Mouse (Mus musculus): ENCODE results near the gene Phc3.

Gene Phc3

GRCm38 (mm10) chr3:30976991-30977603 lies 7.9 kb upstream of the Phc3 start:
- DNase-seq, result no peak

DNA sequence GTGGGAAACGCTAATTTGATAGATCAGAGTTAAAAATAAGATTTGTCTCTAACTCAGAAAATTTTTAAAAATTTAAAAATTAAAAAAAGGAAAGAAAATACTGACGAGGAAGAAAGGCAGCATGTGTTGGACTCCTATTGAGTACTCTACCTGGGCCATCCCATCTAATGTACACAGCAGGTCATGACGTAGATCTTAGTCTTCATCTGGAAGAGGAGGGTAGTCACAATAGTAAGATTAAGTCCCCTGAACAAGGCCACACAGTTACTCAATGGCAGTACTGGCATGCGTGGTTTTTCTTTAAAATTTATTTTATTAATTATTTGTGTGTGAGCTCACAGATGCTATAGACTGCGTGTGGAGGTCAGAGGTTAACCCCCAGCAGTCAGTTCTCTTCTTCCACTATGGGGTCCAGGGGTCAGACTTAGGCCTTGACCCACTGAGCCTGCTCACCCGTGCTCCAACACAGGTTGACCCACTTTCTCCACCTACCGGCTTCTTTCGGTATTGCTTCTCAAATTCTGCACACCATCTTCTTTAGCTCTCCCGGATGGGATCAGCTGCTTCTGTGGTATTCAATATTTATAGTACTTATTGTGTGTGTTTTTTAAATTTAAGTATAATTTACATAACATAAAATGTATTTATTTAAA lies 6.0 kb upstream of the Phc3 start:
- DNase-seq, result peak; percentile 73 to 74

- DNase-seq, result peak; percentile 52 to 59
Observed at GRCm38 (mm10) chr3:30968531-30969092, 603 bp downstream of the Phc3 start.

GRCm38 (mm10) chr3:30965644-30966043 lies 3.6 kb downstream of the Phc3 start:
- no peak for DNase-seq

DNA sequence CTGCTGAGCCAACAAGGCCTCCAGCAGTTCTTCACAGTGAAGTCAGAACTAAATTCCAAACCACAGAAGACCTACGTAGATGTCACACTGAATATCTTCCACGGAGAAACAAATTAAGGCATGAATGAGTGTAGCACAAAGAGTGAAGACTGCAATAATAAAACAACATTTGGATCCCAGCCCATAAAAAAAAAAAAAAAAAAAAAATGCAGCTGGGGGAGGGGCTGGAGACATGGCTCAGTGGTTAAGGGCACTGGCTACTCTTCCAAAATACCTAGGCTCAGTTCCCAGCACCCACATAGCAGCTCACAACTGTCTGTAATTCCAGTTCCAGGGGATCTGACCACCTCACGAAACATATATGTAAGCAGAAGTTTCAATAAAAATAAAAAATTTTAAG lies 5.0 kb downstream of the Phc3 start:
- no peak for DNase-seq

GRCm38 (mm10) chr3:30963100-30963499 lies 6.1 kb downstream of the Phc3 start:
- no peak for DNase-seq

GRCm38 (mm10) chr3:30959868-30960831 lies 9.1 kb downstream of the Phc3 start:
- no peak for DNase-seq

GRCm38 (mm10) chr3:30958709-30959108 lies 10.5 kb downstream of the Phc3 start:
- DNase-seq, result no peak

DNA sequence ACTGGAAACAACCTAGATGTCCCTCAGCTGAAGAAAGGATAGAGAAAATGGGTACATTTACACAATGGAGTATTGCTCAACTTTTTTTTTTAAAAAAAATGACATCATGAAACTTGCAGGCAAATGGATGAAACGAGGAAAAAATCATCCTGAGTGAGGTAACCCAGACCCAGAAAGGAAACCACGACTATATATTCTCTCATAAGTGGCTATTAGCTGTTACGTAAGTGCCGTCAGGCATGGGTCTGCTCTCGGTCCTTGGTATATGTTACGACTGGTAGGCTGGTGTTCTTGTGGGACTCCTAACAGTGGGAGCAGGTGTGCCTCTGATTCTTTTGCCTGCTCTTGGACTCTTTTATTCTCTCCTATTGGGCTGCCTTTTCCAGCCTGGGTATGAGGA lies 12.9 kb downstream of the Phc3 start:
- no peak for DNase-seq

DNA sequence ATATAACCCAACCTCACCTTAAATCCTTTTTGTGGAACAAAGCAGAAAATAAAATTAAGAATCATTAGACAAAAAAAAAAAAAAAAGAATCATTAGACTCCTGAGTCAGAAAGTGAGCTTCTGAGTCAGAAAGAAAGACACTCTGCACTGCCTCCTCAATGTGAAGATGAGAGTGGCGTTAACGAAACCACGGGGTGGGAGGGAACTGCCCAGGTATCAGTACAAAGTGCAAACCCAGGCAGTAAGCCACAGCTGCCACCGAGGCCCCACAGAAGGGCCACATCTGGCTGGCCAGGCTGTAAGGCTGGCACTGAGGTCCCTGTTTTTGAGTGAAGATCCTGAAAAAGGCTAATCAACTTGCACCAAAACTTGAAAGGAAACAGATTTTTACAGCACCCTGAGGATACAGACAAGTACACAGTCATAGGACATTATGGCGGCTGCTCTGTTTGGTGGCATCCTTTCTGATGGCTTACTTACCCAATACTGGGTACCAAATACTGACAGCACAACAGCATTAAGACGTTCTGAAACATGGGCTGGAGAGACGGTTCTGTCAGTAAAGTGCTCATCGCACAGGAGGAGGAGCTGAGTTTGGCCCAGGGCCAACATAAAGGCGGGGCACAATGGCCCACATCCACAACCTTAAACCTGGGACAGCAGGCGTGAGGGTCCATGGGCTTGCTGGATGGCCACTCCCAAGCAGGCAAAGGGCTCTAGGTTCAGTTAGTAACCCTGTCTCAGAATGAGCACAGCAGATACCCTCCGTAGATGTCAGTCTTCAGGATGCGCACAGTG lies 16.7 kb downstream of the Phc3 start:
- DNase-seq, result peak in 1 of 2 experiments; percentile 20

GRCm38 (mm10) chr3:30951652-30952051 lies 17.6 kb downstream of the Phc3 start:
- DNase-seq, result peak; percentile 78 to 82

GRCm38 (mm10) chr3:30934384-30934783 lies 34.8 kb downstream of the Phc3 start:
- no peak for DNase-seq

DNA sequence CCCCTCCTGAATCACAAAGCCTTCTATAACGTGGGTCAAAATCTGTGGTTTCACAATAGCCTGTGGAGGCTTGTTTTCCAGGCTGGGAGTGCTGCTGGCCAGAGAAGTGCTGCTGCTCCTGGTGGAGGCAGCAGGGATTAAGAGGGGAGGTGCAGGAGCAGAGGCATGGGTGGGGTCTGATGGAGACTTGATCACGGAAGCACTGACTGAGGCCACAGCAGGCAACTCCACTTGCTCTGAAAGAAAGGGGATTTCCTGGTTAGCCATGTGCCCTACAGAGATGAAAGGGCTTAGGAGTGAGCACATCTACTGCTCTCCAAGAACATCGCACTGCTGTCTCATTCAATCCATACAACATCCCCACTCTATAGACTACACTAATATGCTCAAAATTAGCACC lies 39.4 kb downstream of the Phc3 start:
- DNase-seq, result no peak

GRCm38 (mm10) chr3:30927664-30928063 lies 41.6 kb downstream of the Phc3 start:
- DNase-seq, result no peak

GRCm38 (mm10) chr3:30917160-30917559 lies 52.1 kb downstream of the Phc3 start:
- no peak for DNase-seq

DNA sequence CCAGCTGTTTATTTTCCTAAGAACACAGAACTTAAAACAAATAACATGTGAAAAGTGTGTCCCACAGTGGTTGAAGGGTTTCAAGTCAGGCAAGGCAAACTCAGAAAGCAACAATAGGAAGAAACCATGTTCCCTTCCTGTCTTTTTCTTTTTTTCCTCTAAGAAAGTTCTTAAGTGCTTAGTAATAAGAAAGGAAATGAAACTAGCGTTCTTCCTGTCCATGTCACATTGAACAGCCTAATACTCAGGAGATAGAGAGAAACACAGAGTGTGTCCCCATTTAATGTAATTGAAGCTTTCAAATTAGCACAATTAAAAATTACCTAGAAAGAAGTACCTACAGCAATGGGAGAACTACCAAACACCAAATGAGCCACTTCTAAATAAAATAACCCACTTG lies 64.6 kb downstream of the Phc3 start:
- DNase-seq, result no peak

- no peak for DNase-seq
Observed at GRCm38 (mm10) chr3:30899407-30899806, 69.8 kb downstream of the Phc3 start.

- DNase-seq, result no peak
Observed at GRCm38 (mm10) chr3:30896721-30897120, 72.5 kb downstream of the Phc3 start.

GRCm38 (mm10) chr3:30889014-30889413 lies 80.2 kb downstream of the Phc3 start:
- DNase-seq, result no peak

DNA sequence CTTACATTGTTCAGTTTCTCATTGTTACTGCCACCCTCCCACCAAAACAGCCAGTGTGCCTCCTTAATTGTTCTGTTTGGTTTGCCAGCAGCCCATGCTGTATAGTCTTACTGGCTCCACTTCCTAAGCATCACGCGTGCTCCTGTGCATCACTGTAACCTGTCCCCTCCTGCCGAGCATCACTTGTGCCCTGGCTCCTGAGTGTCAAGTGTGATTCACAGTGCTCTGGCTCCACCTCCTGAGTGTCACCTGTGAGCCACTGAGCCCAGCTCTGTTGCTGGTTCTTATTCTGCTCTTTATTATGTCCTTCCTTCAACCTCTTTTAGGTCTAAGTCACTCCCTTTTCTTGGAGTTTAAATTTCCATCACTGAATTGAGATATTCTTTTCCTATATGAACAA lies 81.8 kb downstream of the Phc3 start:
- DNase-seq, result no peak

GRCm38 (mm10) chr3:30876709-30877108 lies 92.5 kb downstream of the Phc3 start:
- no peak for DNase-seq

GRCm38 (mm10) chr3:30869995-30870394 lies 99.2 kb downstream of the Phc3 start:
- DNase-seq, result no peak

- DNase-seq, result no peak
Observed at GRCm38 (mm10) chr3:30868625-30869024, 100.6 kb downstream of the Phc3 start.
